Mouse (Mus musculus) olfactory bulb, adult 2 months (tissue): ENCODE results near the gene Serpina6.

ENCODE experiments used
- CTCF ChIP-seq: fragments of 200-500 bp; IDR thresholded peaks from 2 replicates; pipeline ENCODE4 v1.5.1; 2012; ENCODE audit warnings: low read depth, mild to moderate bottlenecking, low read length, moderate library complexity; ENCODE audit not compliant: insufficient read depth
- POLR2A ChIP-seq: fragments of 200-500 bp; IDR thresholded peaks from 2 replicates; pipeline ENCODE4 v1.6.1; 2012; ENCODE audit warnings: mild to moderate bottlenecking, low read depth, low read length, moderate library complexity; ENCODE audit not compliant: insufficient read depth

GRCm38 (mm10) chr12:103706113-103706512 lies 49.1 kb upstream of the Serpina6 start:
- TF ChIP-seq CTCF, result no peak
- no peak for TF ChIP-seq POLR2A
